Mouse (Mus musculus): Measurements from ENCODE around the gene Slc12a6. TPM values are rescaled to one million over a fixed set of nuclear protein-coding genes. Genes with fewer than 3 reads are reported as not detected.

The Slc12a6 gene
- polyA plus RNA-seq, 1 experiment from 2014 or later = 19.2 TPM

DNA sequence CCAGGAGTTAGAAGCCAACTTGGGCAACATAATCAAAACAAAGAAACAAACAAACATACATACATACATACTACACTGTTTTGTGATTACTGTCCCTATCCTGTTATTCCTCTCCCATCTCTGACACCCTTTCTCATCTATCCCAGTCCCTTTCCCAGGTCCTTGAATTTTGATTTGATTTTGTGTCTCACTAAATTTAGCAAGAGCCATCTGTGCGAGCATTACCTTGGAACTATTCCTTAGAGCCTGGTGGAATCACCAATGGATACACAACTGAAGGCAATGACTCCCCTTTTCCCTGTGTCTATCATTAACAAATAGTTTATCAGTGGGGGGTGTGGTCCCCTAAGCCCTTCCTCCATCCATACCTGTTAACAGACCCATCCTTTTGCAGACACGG lies 27.2 kb downstream of the Slc12a6 start:
- H3K27ac ChIP-seq (ENCODE audit: low read length) = no peak overlapping the region
- no peaks in the 10 kb centered on the region for H3K27me3 ChIP-seq (ENCODE audit: control insufficient read depth, insufficient read depth, low read depth, low read length)
- no peak overlapping the region for H3K4me3 ChIP-seq (ENCODE audit: low read depth, low read length)
- H3K4me2 ChIP-seq (ENCODE audit: low read length) = no peak overlapping the region
- 97% methylated on average over 2 of the region's 2 CpGs for WGBS
- no peaks in the 10 kb centered on the region for H3K4me1 ChIP-seq (ENCODE audit: control insufficient read depth, insufficient read depth, low read length)
- no peaks in the 10 kb centered on the region for H3K9me3 ChIP-seq (replicated peaks; ENCODE audit: control insufficient read depth, low read length, poor library complexity, severe bottlenecking)
- no peak for ATAC-seq
- H3K36me3 ChIP-seq (ENCODE audit: control insufficient read depth, insufficient read depth, low read length) = no peaks in the 10 kb centered on the region
- H3K9ac ChIP-seq (ENCODE audit: low read depth, low read length) = no peak overlapping the region

DNA sequence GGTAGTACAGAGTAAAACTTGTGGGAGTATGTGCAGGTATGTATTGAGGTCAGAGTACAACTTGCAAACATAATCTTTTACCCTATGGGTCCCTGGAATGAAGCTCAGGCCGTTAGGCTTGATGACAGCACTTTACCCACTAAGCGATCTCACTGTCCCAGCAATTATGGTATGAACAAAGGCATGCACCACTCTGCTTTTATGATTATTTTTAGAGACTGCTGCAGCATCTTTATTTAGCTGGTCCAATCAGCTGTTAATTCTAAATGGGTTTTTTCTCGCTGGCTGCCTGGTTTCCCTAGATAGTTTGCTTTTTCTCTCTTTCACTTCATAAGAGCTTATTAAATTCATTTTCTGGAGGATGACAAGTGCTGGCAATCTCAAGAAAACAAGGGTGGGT lies 30.6 kb downstream of the Slc12a6 start:
- no peaks in the 10 kb centered on the region for H3K4me1 ChIP-seq (ENCODE audit: control insufficient read depth, insufficient read depth, low read length)
- no peak overlapping the region for H3K4me3 ChIP-seq (ENCODE audit: low read depth, low read length)
- H3K9me3 ChIP-seq (replicated peaks; ENCODE audit: control insufficient read depth, low read length, poor library complexity, severe bottlenecking) = no peaks in the 10 kb centered on the region
- H3K27me3 ChIP-seq (ENCODE audit: control insufficient read depth, insufficient read depth, low read depth, low read length) = no peaks in the 10 kb centered on the region
- no peaks in the 10 kb centered on the region for H3K36me3 ChIP-seq (ENCODE audit: control insufficient read depth, insufficient read depth, low read length)
- H3K9ac ChIP-seq (ENCODE audit: low read depth, low read length) = no peak overlapping the region
- 75% methylated on average over 3 of the region's 3 CpGs for WGBS
- no peak overlapping the region for H3K27ac ChIP-seq (ENCODE audit: low read length)
- H3K4me2 ChIP-seq (ENCODE audit: low read length) = no peak overlapping the region
- no peak for ATAC-seq

DNA sequence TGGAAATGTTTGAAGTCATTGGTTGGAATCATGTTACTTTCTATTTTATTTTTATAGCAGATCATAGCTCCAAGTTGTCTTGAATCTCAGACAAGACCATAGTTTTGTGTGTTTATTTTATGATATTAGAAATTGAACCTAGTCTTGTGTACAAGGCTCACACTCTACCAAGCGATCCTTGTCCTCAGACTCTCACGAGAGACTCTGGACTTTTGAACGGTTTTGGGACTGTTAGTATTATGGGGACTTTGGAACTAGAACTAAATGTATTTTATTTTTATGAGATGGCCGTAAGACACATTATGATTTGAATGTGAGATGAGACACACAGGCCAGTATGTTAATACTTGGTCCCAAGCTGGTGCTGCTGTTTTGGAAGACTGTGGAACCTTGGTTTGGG lies 32.6 kb downstream of the Slc12a6 start:
- H3K27ac ChIP-seq (ENCODE audit: low read length) = no peak overlapping the region
- H3K4me1 ChIP-seq (ENCODE audit: control insufficient read depth, insufficient read depth, low read length) = no peaks in the 10 kb centered on the region
- no peaks in the 10 kb centered on the region for H3K36me3 ChIP-seq (ENCODE audit: control insufficient read depth, insufficient read depth, low read length)
- no peaks in the 10 kb centered on the region for H3K27me3 ChIP-seq (ENCODE audit: control insufficient read depth, insufficient read depth, low read depth, low read length)
- H3K9me3 ChIP-seq (replicated peaks; ENCODE audit: control insufficient read depth, low read length, poor library complexity, severe bottlenecking) = no peaks in the 10 kb centered on the region
- no peak for ATAC-seq
- H3K9ac ChIP-seq (ENCODE audit: low read depth, low read length) = no peak overlapping the region
- WGBS = 95% methylated on average over 4 of the region's 4 CpGs
- no peak overlapping the region for H3K4me2 ChIP-seq (ENCODE audit: low read length)
- H3K4me3 ChIP-seq (ENCODE audit: low read depth, low read length) = no peak overlapping the region

DNA sequence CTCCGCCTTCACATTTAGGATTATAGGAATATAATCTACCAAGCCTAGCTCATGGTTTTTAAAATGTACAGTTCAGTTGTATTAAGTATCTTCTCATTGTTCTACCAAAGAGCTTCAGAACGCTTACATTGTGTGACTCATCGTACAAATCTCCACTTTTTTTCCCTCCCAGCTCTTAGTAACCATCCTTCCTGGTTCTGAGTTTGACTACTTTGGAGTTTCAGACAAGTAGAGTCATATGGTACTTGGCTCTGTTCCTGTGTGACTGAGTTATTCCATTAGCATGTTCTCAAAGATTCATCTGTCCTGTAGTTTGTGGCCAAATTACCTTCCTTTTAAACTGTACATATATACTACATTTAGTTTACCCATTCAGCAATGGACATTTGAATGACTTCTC lies 43.0 kb downstream of the Slc12a6 start:
- no peaks in the 10 kb centered on the region for H3K27me3 ChIP-seq (ENCODE audit: control insufficient read depth, insufficient read depth, low read depth, low read length)
- WGBS = 97% methylated on average over 3 of the region's 3 CpGs
- H3K27ac ChIP-seq (ENCODE audit: low read length) = no peak overlapping the region
- H3K9ac ChIP-seq (ENCODE audit: low read depth, low read length) = no peak overlapping the region
- H3K4me2 ChIP-seq (ENCODE audit: low read length) = no peak overlapping the region
- no peak overlapping the region for H3K4me3 ChIP-seq (ENCODE audit: low read depth, low read length)
- no peaks in the 10 kb centered on the region for H3K9me3 ChIP-seq (replicated peaks; ENCODE audit: control insufficient read depth, low read length, poor library complexity, severe bottlenecking)
- H3K36me3 ChIP-seq (ENCODE audit: control insufficient read depth, insufficient read depth, low read length) = no peaks in the 10 kb centered on the region
- ATAC-seq = no peak
- no peaks in the 10 kb centered on the region for H3K4me1 ChIP-seq (ENCODE audit: control insufficient read depth, insufficient read depth, low read length)

DNA sequence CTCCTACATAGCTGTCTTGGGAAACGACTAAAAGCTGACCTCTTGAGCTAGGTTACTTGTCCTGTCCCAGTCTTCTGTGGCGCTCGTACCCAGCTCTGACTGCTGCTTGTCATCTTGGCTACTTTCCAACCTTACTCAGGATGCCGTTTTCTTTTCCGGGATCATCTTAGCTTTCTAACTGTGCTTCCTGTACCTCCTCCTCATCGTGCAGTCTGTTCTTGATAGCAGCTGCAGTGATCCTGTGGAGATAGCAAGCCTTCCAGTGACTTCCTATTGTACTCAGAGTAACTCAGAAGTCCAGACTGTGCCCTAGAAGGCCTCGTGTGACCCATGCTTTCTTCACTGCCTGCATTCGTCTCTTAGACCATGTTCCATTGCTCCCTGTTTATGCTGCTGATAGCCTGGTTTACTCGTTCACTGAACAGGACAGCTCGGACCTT lies 43.6 kb downstream of the Slc12a6 start:
- H3K4me3 ChIP-seq (ENCODE audit: low read depth, low read length) = no peak overlapping the region
- H3K9ac ChIP-seq (ENCODE audit: low read depth, low read length) = no peak overlapping the region
- H3K9me3 ChIP-seq (replicated peaks; ENCODE audit: control insufficient read depth, low read length, poor library complexity, severe bottlenecking) = no peaks in the 10 kb centered on the region
- no peaks in the 10 kb centered on the region for H3K4me1 ChIP-seq (ENCODE audit: control insufficient read depth, insufficient read depth, low read length)
- no peak overlapping the region for H3K27ac ChIP-seq (ENCODE audit: low read length)
- no peaks in the 10 kb centered on the region for H3K36me3 ChIP-seq (ENCODE audit: control insufficient read depth, insufficient read depth, low read length)
- no peak overlapping the region for H3K4me2 ChIP-seq (ENCODE audit: low read length)
- no peaks in the 10 kb centered on the region for H3K27me3 ChIP-seq (ENCODE audit: control insufficient read depth, insufficient read depth, low read depth, low read length)
- no peak for ATAC-seq
- 83% methylated on average over 10 of the region's 10 CpGs for whole genome bisulfite sequencing

DNA sequence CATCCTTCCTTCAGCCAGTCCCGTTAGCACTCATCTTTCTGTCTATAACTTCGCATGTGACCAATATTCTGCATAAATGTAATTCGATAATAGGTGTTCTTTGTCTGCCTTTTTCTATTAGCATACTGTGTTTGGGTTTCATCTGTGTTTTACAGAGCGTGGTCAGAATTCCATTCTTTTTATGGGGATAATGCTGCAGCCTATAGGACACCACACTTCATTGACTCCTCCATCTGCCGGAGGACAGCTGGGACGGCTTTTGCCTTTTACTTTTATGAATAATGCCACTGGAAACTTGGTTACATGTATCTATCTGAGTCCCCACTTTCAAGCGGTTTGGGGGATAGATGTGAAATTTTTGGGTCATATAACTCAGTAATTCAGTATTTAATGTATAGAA lies 50.0 kb downstream of the Slc12a6 start:
- Histone ChIP-seq H3K27ac (ENCODE audit: low read length) (no peak overlapping the region), H3K4me2 (ENCODE audit: low read length) (no peak overlapping the region), H3K9me3 (replicated peaks; ENCODE audit: control insufficient read depth, low read length, poor library complexity, severe bottlenecking) (no peaks in the 10 kb centered on the region), H3K9ac (ENCODE audit: low read depth, low read length) (no peak overlapping the region), H3K27me3 (ENCODE audit: control insufficient read depth, insufficient read depth, low read depth, low read length) (no peaks in the 10 kb centered on the region), H3K4me3 (ENCODE audit: low read depth, low read length) (no peak overlapping the region), H3K4me1 (ENCODE audit: control insufficient read depth, insufficient read depth, low read length) (no peaks in the 10 kb centered on the region), H3K36me3 (ENCODE audit: control insufficient read depth, insufficient read depth, low read length) (no peaks in the 10 kb centered on the region)
- ATAC-seq = no peak
- 87% methylated on average over 7 of the region's 7 CpGs for whole genome bisulfite sequencing

DNA sequence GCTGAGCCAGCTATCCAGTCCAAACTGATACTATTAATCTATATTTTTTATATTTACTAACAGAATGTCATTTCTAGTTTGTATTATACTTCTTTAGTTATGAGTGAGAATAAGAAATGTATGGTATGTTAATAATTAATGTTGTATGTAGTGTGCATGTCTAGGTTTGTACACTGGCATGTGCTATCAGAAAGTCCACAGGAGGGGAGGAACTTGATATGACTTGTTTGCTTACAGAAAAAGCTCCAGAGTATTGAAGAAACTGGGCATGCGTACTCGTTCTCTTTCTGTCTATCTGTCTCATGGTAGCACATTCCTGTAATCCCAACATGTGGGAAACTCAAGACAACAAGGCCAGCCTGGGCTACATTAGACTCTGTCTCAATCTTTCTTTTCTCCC lies 52.6 kb downstream of the Slc12a6 start:
- H3K27ac ChIP-seq (ENCODE audit: low read length) = no peak overlapping the region
- WGBS = 91% methylated on average over 2 of the region's 2 CpGs
- no peaks in the 10 kb centered on the region for H3K4me1 ChIP-seq (ENCODE audit: control insufficient read depth, insufficient read depth, low read length)

DNA sequence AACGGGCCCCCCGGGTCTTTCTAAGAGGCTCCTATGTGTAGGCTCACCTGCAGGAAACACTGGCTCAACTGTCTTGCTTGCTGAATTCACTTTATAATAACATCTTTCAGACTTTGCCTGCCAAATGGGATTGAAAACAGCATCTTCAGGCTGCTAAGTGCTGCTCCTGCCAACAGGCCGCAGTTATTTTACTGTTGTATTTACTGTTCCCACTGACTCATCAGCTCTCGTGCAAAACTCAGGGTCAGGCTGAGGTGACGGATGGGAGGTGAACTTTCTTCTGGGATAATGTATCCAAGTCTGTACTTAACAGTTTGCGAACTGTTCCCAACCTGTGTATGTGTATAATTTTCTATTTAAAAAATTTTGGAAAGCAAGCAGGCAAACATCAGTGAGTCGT lies 53.3 kb downstream of the Slc12a6 start:
- no peaks in the 10 kb centered on the region for H3K4me1 ChIP-seq (ENCODE audit: control insufficient read depth, insufficient read depth, low read length)
- H3K27ac ChIP-seq (ENCODE audit: low read length) = no peak overlapping the region
- no peak for ATAC-seq
- H3K27me3 ChIP-seq (ENCODE audit: control insufficient read depth, insufficient read depth, low read depth, low read length) = no peaks in the 10 kb centered on the region
- H3K36me3 ChIP-seq (ENCODE audit: control insufficient read depth, insufficient read depth, low read length) = no peaks in the 10 kb centered on the region
- H3K9ac ChIP-seq (ENCODE audit: low read depth, low read length) = no peak overlapping the region
- no peak overlapping the region for H3K4me3 ChIP-seq (ENCODE audit: low read depth, low read length)
- WGBS = 85% methylated on average over 7 of the region's 7 CpGs
- H3K4me2 ChIP-seq (ENCODE audit: low read length) = no peak overlapping the region
- H3K9me3 ChIP-seq (replicated peaks; ENCODE audit: control insufficient read depth, low read length, poor library complexity, severe bottlenecking) = no peaks in the 10 kb centered on the region

More for the DNA sequence above, 52.6 kb downstream of the Slc12a6 start:
- Histone ChIP-seq H3K4me2 (ENCODE audit: low read length) (no peak overlapping the region), H3K36me3 (ENCODE audit: control insufficient read depth, insufficient read depth, low read length) (no peaks in the 10 kb centered on the region), H3K9ac (ENCODE audit: low read depth, low read length) (no peak overlapping the region), H3K4me3 (ENCODE audit: low read depth, low read length) (no peak overlapping the region), H3K9me3 (replicated peaks; ENCODE audit: control insufficient read depth, low read length, poor library complexity, severe bottlenecking) (no peaks in the 10 kb centered on the region), H3K27me3 (ENCODE audit: control insufficient read depth, insufficient read depth, low read depth, low read length) (no peaks in the 10 kb centered on the region)
- ATAC-seq = no peak

DNA sequence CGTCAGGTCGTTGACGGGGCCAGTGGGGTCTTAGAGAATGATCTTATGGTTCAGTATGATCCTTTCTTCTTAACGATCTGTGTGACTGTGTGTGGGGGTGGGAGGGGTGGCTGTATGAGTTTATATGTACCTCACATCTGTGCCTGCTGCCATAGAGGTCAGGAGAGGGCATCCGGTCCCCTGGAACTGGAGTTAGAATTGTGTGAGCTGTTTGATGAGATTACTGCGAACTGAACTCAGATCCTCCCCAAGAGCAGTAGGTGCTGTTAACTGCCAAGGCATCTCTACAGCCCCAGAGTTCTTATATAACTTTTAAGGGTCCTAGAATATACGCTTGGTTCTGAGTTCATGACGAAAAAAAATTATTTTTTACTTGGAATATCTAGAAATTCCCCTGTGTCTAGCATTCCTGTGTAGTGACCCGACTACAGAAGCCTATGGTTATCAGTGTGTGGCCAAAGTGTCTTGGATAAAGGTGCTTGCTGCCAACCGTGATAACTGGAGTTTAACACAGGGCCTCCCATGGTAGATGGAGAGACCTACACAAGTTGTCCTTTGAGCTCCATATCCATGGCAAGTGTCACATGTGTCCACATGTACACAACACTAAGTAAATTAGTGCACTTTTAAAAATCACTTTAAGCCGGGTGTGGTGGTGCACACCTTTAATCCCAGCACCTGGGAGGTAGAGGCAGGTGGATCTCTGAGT lies 62.6 kb downstream of the Slc12a6 start:
- Histone ChIP-seq H3K27ac (ENCODE audit: low read length) (no peak overlapping the region), H3K9me3 (replicated peaks; ENCODE audit: control insufficient read depth, low read length, poor library complexity, severe bottlenecking) (no peaks in the 10 kb centered on the region), H3K4me3 (ENCODE audit: low read depth, low read length) (no peak overlapping the region), H3K27me3 (ENCODE audit: control insufficient read depth, insufficient read depth, low read depth, low read length) (no peaks in the 10 kb centered on the region), H3K4me1 (ENCODE audit: control insufficient read depth, insufficient read depth, low read length) (no peaks in the 10 kb centered on the region), H3K4me2 (ENCODE audit: low read length) (no peak overlapping the region), H3K9ac (ENCODE audit: low read depth, low read length) (no peak overlapping the region), H3K36me3 (ENCODE audit: control insufficient read depth, insufficient read depth, low read length) (no peaks in the 10 kb centered on the region)
- ATAC-seq = no peak
- WGBS = 91% methylated on average over 11 of the region's 11 CpGs

Data from midbrain, embryonic 16.5 days (tissue).